Mouse (Mus musculus): ENCODE results near the gene Tnn. TPM values are rescaled to one million over a fixed set of nuclear protein-coding genes. Genes with fewer than 3 reads are reported as not detected.

The Tnn gene
- polyA plus RNA-seq, 1 experiment from 2014 or later = not detected

GRCm38 (mm10) chr1:160136362-160136890 is 17.0 kb downstream of the Tnn start:
- no peaks in the 10 kb centered on the region for H3K4me1 ChIP-seq
- no peak overlapping the region for H3K27ac ChIP-seq
- DNase-seq (ENCODE audit: extremely low spot score, low spot score) = no peak
- H3K9me3 ChIP-seq = no peaks in the 10 kb centered on the region
- 90% methylated on average over 7 of the region's 7 CpGs for WGBS
- H3K4me3 ChIP-seq = no peak overlapping the region
- no peaks in the 10 kb centered on the region for H3K36me3 ChIP-seq (replicated peaks)
- H3K27me3 ChIP-seq (ENCODE audit: poor library complexity, severe bottlenecking) = no peaks in the 10 kb centered on the region

- Histone ChIP-seq H3K4me3 (no peak overlapping the region), H3K9me3 (no peaks in the 10 kb centered on the region), H3K27me3 (ENCODE audit: poor library complexity, severe bottlenecking) (no peaks in the 10 kb centered on the region), H3K36me3 (replicated peaks) (no peaks in the 10 kb centered on the region), H3K4me1 (no peaks in the 10 kb centered on the region), H3K27ac (no peak overlapping the region)
- no peak for DNase-seq (ENCODE audit: extremely low spot score, low spot score)
- WGBS = 77% methylated on average over 4 of the region's 4 CpGs
Measured at GRCm38 (mm10) chr1:160133464-160134079, 19.8 kb downstream of the Tnn start.

DNA sequence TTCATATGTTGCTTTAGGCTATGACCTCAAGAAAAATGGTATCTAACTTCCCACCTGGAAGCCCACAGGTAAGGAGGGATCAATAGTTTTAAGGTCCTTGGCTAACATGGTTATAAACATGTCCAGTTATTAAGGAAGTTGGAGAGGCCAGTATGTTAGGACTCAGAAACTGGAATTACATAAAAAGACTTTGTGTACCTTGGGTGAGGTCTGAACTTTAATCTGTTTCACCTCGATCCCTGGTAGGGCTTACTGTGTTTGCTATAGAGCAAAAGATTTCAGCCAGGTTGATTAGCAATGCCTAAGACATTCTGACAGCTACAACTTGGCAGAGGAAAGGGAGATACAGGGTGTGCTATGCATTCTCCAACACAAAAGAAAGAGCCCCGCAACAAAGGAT is 29.4 kb downstream of the Tnn start:
- H3K27ac ChIP-seq = no peak overlapping the region
- WGBS = 89% methylated on average over 2 of the region's 2 CpGs
- DNase-seq (ENCODE audit: extremely low spot score, low spot score) = no peak
- H3K27me3 ChIP-seq (ENCODE audit: poor library complexity, severe bottlenecking) = no peaks in the 10 kb centered on the region
- no peaks in the 10 kb centered on the region for H3K4me1 ChIP-seq
- H3K4me3 ChIP-seq = no peak overlapping the region
- H3K36me3 ChIP-seq (replicated peaks) = no peaks in the 10 kb centered on the region
- H3K9me3 ChIP-seq = no peaks in the 10 kb centered on the region

DNA sequence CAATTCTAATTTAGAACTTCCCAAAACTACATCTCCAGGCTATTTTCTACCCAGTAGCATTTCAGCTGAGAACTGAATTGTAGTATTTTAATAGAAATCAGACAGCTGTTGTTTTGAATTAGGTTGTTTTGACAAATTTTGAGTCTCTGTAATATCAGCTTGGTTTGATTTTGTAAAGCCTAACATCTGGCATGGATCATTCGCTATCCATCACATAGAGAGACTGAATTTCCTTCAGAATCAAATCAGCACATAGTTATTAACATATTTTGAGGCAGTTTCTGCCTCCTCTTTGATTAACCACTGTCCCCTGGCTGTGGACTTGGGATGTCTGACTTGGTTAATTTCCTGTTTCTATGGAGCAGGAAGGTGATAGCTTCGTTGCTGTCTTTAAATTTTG is 44.8 kb downstream of the Tnn start:
- no peak for DNase-seq (ENCODE audit: extremely low spot score, low spot score)
- Histone ChIP-seq H3K4me3 (no peak overlapping the region), H3K27ac (no peak overlapping the region), H3K4me1 (no peaks in the 10 kb centered on the region), H3K27me3 (ENCODE audit: poor library complexity, severe bottlenecking) (no peaks in the 10 kb centered on the region), H3K9me3 (no peaks in the 10 kb centered on the region), H3K36me3 (replicated peaks) (no peaks in the 10 kb centered on the region)
- 77% methylated on average over 2 of the region's 2 CpGs for WGBS

DNA sequence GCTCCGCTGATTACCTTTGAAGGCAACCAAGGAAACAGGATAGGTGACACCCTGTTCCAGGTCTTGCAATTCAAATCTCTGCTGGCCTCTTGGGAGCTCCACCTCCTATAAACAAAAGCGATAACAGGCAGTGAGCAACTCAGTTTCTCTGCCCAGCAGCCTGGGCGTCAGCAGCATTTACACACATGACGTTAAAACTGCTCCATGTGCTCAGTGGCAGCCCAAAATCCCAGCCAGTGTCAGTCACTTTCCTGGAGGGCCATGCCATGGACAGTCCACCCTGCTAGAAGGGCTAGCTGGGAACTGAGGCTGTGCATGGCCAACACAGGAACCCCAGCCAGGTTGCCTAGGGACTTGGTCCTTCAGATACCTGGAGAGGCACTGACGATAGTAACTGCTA is 48.0 kb downstream of the Tnn start:
- DNase-seq (ENCODE audit: extremely low spot score, low spot score) = no peak
- Histone ChIP-seq H3K4me1 (no peaks in the 10 kb centered on the region), H3K4me3 (no peak overlapping the region), H3K27ac (no peak overlapping the region), H3K9me3 (no peaks in the 10 kb centered on the region), H3K27me3 (ENCODE audit: poor library complexity, severe bottlenecking) (no peaks in the 10 kb centered on the region), H3K36me3 (replicated peaks) (no peaks in the 10 kb centered on the region)
- WGBS = 92% methylated on average over 5 of the region's 5 CpGs

DNA sequence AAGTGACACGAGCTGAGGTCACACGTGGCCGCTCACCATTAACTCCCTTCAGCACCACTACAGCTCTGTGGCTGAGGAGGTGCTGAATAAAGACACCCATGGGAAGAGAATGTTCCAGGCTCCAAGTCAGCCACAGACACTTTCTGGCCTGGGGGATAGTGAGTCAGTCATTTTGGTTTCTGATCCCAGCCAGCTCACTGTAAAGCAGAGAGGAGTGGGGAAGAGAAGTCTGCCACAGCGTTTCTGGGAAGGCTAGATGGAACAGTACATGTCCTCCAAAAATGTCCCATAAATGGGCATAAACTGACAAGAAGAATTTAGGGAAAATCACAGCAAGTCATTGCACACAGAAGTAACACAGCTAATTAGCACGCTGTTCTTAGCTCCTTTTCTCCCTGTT is 52.4 kb downstream of the Tnn start:
- Histone ChIP-seq H3K4me3 (no peak overlapping the region), H3K27ac (no peak overlapping the region), H3K27me3 (ENCODE audit: poor library complexity, severe bottlenecking) (no peaks in the 10 kb centered on the region), H3K4me1 (no peaks in the 10 kb centered on the region), H3K9me3 (no peaks in the 10 kb centered on the region), H3K36me3 (replicated peaks) (no peaks in the 10 kb centered on the region)
- WGBS = 82% methylated on average over 5 of the region's 5 CpGs
- no peak for DNase-seq (ENCODE audit: extremely low spot score, low spot score)

DNA sequence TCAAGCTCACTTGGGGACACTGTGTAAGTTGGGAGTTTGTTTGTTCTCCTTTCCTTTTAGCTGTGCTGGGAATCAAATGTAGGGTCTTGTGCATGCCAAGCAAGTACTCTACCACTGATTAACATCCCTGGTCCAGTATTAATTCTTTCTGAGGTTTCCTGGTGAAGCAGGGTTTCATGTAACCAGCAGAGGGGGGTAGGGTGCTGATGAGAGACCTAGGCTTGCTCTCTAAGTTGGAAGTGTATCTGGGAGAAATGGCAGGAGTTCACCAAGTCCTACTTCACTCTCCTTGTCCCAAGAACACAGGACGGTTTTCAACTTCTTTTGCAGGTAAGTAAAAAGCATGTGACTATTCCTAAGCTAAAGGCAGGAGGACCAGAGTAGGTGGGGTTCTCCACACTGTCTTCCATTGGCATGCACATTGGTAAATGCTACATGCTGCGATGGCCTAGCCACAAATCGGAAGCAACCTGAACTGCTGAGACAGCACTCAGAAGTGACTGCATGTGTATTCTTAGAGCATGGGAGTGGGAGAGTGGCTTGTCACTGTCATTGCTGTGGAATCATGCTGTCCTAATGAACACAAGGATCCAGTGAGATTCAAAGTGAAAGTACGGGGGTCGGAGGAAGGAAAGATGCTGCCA is 53.6 kb downstream of the Tnn start:
- no peaks in the 10 kb centered on the region for H3K9me3 ChIP-seq
- WGBS = 91% methylated on average over 5 of the region's 5 CpGs
- H3K27me3 ChIP-seq (ENCODE audit: poor library complexity, severe bottlenecking) = no peaks in the 10 kb centered on the region
- no peaks in the 10 kb centered on the region for H3K4me1 ChIP-seq
- no peak overlapping the region for H3K27ac ChIP-seq
- no peaks in the 10 kb centered on the region for H3K36me3 ChIP-seq (replicated peaks)
- no peak for DNase-seq (ENCODE audit: extremely low spot score, low spot score)
- H3K4me3 ChIP-seq = no peak overlapping the region

- H3K4me1 ChIP-seq = no peaks in the 10 kb centered on the region
- no peaks in the 10 kb centered on the region for H3K36me3 ChIP-seq (replicated peaks)
- H3K4me3 ChIP-seq = no peak overlapping the region
- no peaks in the 10 kb centered on the region for H3K9me3 ChIP-seq
- H3K27me3 ChIP-seq (ENCODE audit: poor library complexity, severe bottlenecking) = no peaks in the 10 kb centered on the region
- 90% methylated on average over 2 of the region's 2 CpGs for WGBS
- no peak for DNase-seq (ENCODE audit: extremely low spot score, low spot score)
- no peak overlapping the region for H3K27ac ChIP-seq
Measured at GRCm38 (mm10) chr1:160086651-160087050, 66.7 kb downstream of the Tnn start.

GRCm38 (mm10) chr1:160084239-160084638 is 69.1 kb downstream of the Tnn start:
- H3K9me3 ChIP-seq = no peaks in the 10 kb centered on the region

GRCm38 (mm10) chr1:160082647-160083046 is 70.7 kb downstream of the Tnn start:
- H3K27me3 ChIP-seq (ENCODE audit: poor library complexity, severe bottlenecking) = no peaks in the 10 kb centered on the region
- 71% methylated on average over 1 of the region's 1 CpGs for WGBS
- H3K9me3 ChIP-seq = no peaks in the 10 kb centered on the region
- H3K36me3 ChIP-seq (replicated peaks) = no peaks in the 10 kb centered on the region
- no peak for DNase-seq (ENCODE audit: extremely low spot score, low spot score)
- H3K4me3 ChIP-seq = no peak overlapping the region
- H3K4me1 ChIP-seq = no peaks in the 10 kb centered on the region
- no peak overlapping the region for H3K27ac ChIP-seq

More at GRCm38 (mm10) chr1:160084239-160084638, 69.1 kb downstream of the Tnn start:
- no peaks in the 10 kb centered on the region for H3K36me3 ChIP-seq (replicated peaks)
- no peaks in the 10 kb centered on the region for H3K4me1 ChIP-seq
- H3K27ac ChIP-seq = no peak overlapping the region
- DNase-seq (ENCODE audit: extremely low spot score, low spot score) = no peak
- H3K27me3 ChIP-seq (ENCODE audit: poor library complexity, severe bottlenecking) = no peaks in the 10 kb centered on the region
- 91% methylated on average over 1 of the region's 1 CpGs for WGBS
- no peak overlapping the region for H3K4me3 ChIP-seq

DNA sequence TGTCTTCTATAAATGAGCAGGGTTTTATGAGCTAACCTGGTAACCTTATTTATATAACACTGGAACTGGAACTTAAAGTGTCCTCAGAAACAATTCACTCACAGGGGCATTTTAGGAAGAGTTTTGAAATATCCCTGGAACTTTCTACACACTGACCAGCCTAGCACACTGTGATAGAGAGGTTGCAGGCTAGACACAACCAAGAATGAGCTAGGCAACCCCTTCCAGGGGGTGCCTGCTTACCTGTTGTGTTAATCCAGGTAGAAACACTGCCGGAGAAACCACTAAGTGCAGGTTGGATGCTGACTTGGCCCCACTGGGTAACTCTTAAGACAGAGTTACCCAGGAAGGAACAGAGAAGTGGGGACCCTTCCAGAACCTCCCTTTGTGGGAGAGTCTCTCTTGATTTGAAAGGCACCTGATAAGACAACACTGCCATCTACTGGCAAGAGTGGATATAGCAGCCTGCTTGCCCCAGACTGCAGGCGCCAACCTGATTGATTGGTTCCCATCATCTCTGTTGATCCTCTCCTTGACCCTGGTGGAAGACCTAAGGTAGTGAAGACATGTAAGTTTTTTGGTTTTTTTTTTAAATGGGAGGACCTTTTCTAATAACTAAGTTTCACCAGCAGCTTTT is 72.5 kb downstream of the Tnn start:
- Histone ChIP-seq H3K36me3 (replicated peaks) (no peaks in the 10 kb centered on the region), H3K27ac (no peak overlapping the region), H3K9me3 (no peaks in the 10 kb centered on the region), H3K4me3 (no peak overlapping the region), H3K27me3 (ENCODE audit: poor library complexity, severe bottlenecking) (no peaks in the 10 kb centered on the region), H3K4me1 (no peaks in the 10 kb centered on the region)
- peak; percentile 75 for DNase-seq (ENCODE audit: extremely low spot score, low spot score)
- 35% methylated on average over 2 of the region's 2 CpGs for WGBS

DNA sequence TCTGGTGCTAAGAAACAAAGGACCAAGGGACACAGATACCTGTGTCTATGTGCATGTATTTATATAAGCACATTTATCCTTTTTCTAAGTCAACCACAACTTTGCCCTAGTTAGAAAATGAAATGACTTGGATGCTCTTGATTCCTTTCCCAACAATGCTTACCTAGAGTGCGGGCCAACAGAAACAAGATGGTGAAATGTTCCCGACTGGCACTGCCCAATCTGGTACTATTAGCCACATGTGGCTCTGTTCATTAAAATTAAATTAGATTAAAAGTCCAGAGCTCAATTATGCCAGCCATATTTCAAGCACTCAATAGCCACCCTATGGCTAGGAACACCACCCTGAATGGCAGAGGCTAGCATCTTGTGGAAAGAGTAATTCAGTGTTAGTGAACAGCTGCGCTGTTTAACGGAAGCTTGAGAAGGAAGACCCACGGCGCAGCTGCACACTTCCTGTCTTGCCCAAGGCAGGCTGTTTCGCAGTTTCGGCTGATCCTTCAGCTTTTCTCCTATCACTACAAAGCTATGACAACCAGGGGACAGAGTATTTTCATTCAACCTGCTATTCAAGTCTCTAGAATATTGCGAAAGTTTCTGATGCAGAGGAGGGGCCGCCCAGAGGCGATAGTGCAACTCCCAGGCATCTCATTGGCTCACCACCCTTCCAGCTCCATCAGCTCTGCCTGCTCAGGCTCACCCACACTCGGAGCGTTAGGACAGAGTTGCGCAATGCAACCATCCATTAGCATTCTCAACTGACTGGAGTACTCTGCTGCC is 74.3 kb downstream of the Tnn start:
- Histone ChIP-seq H3K4me1 (no peaks in the 10 kb centered on the region), H3K27me3 (ENCODE audit: poor library complexity, severe bottlenecking) (no peaks in the 10 kb centered on the region), H3K4me3 (no peak overlapping the region), H3K36me3 (replicated peaks) (no peaks in the 10 kb centered on the region), H3K9me3 (no peaks in the 10 kb centered on the region), H3K27ac (no peak overlapping the region)
- DNase-seq (ENCODE audit: extremely low spot score, low spot score) = no peak
- WGBS = 79% methylated on average over 14 of the region's 14 CpGs
